Mouse (Mus musculus) forebrain, embryonic 15.5 days (tissue): ENCODE measurements around the gene Tex22. TPM values are rescaled to one million over a fixed set of nuclear protein-coding genes. Genes with fewer than 3 reads are reported as not detected.

Source experiments
- ATAC-seq: fragments of 200-750 bp; cut with Nextera tagmentation; replicated peaks from 2 replicates; pipeline ENCODE4 v1.8.0; 2017; ENCODE audit warnings: mild to moderate bottlenecking, moderate TSS enrichment, moderate library complexity
- H3K27ac ChIP-seq: fragments of 300-500 bp; sonication (generic); replicated peaks from 2 replicates; pipeline ENCODE4 v1.5.1; 2015; ENCODE audit warnings: mild to moderate bottlenecking, inconsistent platforms
- H3K27me3 ChIP-seq: fragments of 300-500 bp; sonication (generic); 2 replicates; pipeline ENCODE4 v1.6.1; 2015; ENCODE audit warnings: inconsistent platforms
- H3K36me3 ChIP-seq: fragments of 300-500 bp; sonication (generic); 2 replicates; pipeline ENCODE4 v1.6.1; 2015; ENCODE audit warnings: mild to moderate bottlenecking, inconsistent platforms
- H3K4me1 ChIP-seq: fragments of 300-500 bp; sonication (generic); 2 replicates; pipeline ENCODE4 v1.6.1; 2015; ENCODE audit warnings: inconsistent platforms
- H3K4me2 ChIP-seq: fragments of 300-500 bp; sonication (generic); replicated peaks from 2 replicates; pipeline ENCODE4 v1.6.1; 2015; ENCODE audit warnings: mild to moderate bottlenecking, inconsistent platforms
- H3K4me3 ChIP-seq: fragments of 300-500 bp; sonication (generic); 2 replicates; pipeline ENCODE4 v1.5.1; 2015; ENCODE audit warnings: mild to moderate bottlenecking, inconsistent platforms
- H3K9ac ChIP-seq: fragments of 300-500 bp; sonication (generic); replicated peaks from 2 replicates; pipeline ENCODE4 v1.6.1; 2015; ENCODE audit warnings: mild to moderate bottlenecking, inconsistent platforms
- H3K9me3 ChIP-seq: fragments of 300-500 bp; sonication (generic); 2 replicates; pipeline ENCODE4 v1.6.1; 2016; ENCODE audit warnings: inconsistent platforms
- WGBS: fragments of 180-500 bp; shearing (Covaris S2); methylation state at CpG from one replicate; pipeline ENCODE4 v1.1.7; 2015; ENCODE audit warnings: mixed read lengths; 5-methylcytosine and 5-hydroxymethylcytosine counted together
- polyA plus RNA-seq: library from polyadenylated mRNA; unstranded; fragments of >200 nt; fragmentation: Nextera tagmentation; extraction: Ambion mirVana; gene quantifications from 2 replicates; pipeline ENCODE4 v1.2.1, GENCODE M21; 2015

The Tex22 gene
- polyA plus RNA-seq, 1 experiment from 2014 or later, result 0.18 TPM

- peak overlapping the region; percentile 98 for H3K4me3 ChIP-seq
- peaks cover 37% of the 10 kb centered on the region for H3K4me1 ChIP-seq
- 83% methylated on average over 5 of the region's 5 CpGs for WGBS
- H3K9ac ChIP-seq, result peak overlapping the region; percentile 100; the same call in 1 of the 2 replicates
- peak overlapping the region; percentile 97 for H3K4me2 ChIP-seq
- no peaks in the 10 kb centered on the region for H3K9me3 ChIP-seq
- H3K27ac ChIP-seq, result no peak overlapping the region
- ATAC-seq, result no peak
- H3K27me3 ChIP-seq, result no peaks in the 10 kb centered on the region
- no peaks in the 10 kb centered on the region for H3K36me3 ChIP-seq
These were observed 22.7 kb downstream of the Tex22 start for GRCm38 (mm10) chr12:113097040-113097439.

GRCm38 (mm10) chr12:113097749-113098281, 23.5 kb downstream of the Tex22 start, which contains the start of gene Mta1:
Gene Mta1, plus strand, starts transcription at chr12:113098278.
- Histone ChIP-seq H3K4me2 (peak within 1 kb of the TSS; percentile 97), H3K27me3 (no peaks in the 10 kb centered on the region), H3K9me3 (no peaks in the 10 kb centered on the region), H3K9ac (peak within 1 kb of the TSS; percentile 100), H3K36me3 (no peaks in the 10 kb centered on the region), H3K4me3 (peak within 1 kb of the TSS; percentile 98), H3K4me1 (peaks cover 41% of the 10 kb centered on the region), H3K27ac (peak within 1 kb of the TSS; percentile 79)
- ATAC-seq, result peak; percentile 72
- 2% methylated on average over 47 of the region's 53 CpGs for WGBS

- Histone ChIP-seq H3K4me3 (peak overlapping the region; percentile 98), H3K9me3 (no peaks in the 10 kb centered on the region), H3K4me1 (peaks cover 41% of the 10 kb centered on the region), H3K4me2 (peak overlapping the region; percentile 92), H3K27me3 (no peaks in the 10 kb centered on the region), H3K36me3 (no peaks in the 10 kb centered on the region), H3K27ac (peak overlapping the region; percentile 77), H3K9ac (peak overlapping the region; percentile 100)
- WGBS, result 2% methylated on average over 58 of the region's 60 CpGs
- ATAC-seq, result peak; percentile 11; the same call in 1 of the 2 replicates
These were observed 24.3 kb downstream of the Tex22 start for GRCm38 (mm10) chr12:113098530-113099151.

GRCm38 (mm10) chr12:113099470-113100237, 25.4 kb downstream of the Tex22 start:
- Histone ChIP-seq H3K9me3 (no peaks in the 10 kb centered on the region), H3K4me1 (peaks cover 41% of the 10 kb centered on the region), H3K27ac (no peak overlapping the region; the same call in 1 of the 2 replicates), H3K4me3 (peak overlapping the region; percentile 98), H3K9ac (peak overlapping the region; percentile 100), H3K4me2 (peak overlapping the region; percentile 92), H3K27me3 (no peaks in the 10 kb centered on the region), H3K36me3 (no peaks in the 10 kb centered on the region)
- no peak for ATAC-seq
- 30% methylated on average over 6 of the region's 6 CpGs for WGBS

GRCm38 (mm10) chr12:113100448-113101076, 26.3 kb downstream of the Tex22 start:
- H3K9ac ChIP-seq, result no peak overlapping the region
- H3K4me3 ChIP-seq, result no peak overlapping the region
- no peak for ATAC-seq
- H3K36me3 ChIP-seq, result no peaks in the 10 kb centered on the region
- H3K9me3 ChIP-seq, result no peaks in the 10 kb centered on the region
- 71% methylated on average over 5 of the region's 5 CpGs for WGBS
- no peak overlapping the region; the same call in 1 of the 2 replicates for H3K27ac ChIP-seq
- no peak overlapping the region for H3K4me2 ChIP-seq
- H3K27me3 ChIP-seq, result no peaks in the 10 kb centered on the region
- peaks cover 41% of the 10 kb centered on the region for H3K4me1 ChIP-seq

GRCm38 (mm10) chr12:113101251-113101960, 27.1 kb downstream of the Tex22 start:
- 77% methylated on average over 9 of the region's 9 CpGs for WGBS
- Histone ChIP-seq H3K36me3 (no peaks in the 10 kb centered on the region), H3K4me2 (no peak overlapping the region), H3K9ac (no peak overlapping the region), H3K4me3 (no peak overlapping the region), H3K4me1 (peaks cover 41% of the 10 kb centered on the region), H3K9me3 (no peaks in the 10 kb centered on the region), H3K27ac (no peak overlapping the region), H3K27me3 (no peaks in the 10 kb centered on the region)
- ATAC-seq, result no peak

GRCm38 (mm10) chr12:113102461-113102860, 28.2 kb downstream of the Tex22 start:
- H3K36me3 ChIP-seq, result no peaks in the 10 kb centered on the region
- no peaks in the 10 kb centered on the region for H3K9me3 ChIP-seq
- peaks cover 35% of the 10 kb centered on the region for H3K4me1 ChIP-seq
- 0 out of 2 replicates have a peak, but pooled peaks have one; percentile 27 for ATAC-seq
- no peaks in the 10 kb centered on the region for H3K27me3 ChIP-seq
- H3K27ac ChIP-seq, result no peak overlapping the region
- 60% methylated on average over 6 of the region's 6 CpGs for WGBS
- no peak overlapping the region for H3K4me2 ChIP-seq
- no peak overlapping the region for H3K9ac ChIP-seq
- no peak overlapping the region for H3K4me3 ChIP-seq

- no peak overlapping the region for H3K4me3 ChIP-seq
- H3K4me1 ChIP-seq, result peaks cover 28% of the 10 kb centered on the region
- H3K9me3 ChIP-seq, result no peaks in the 10 kb centered on the region
- no peak overlapping the region for H3K27ac ChIP-seq
- no peak overlapping the region for H3K9ac ChIP-seq
- no peak for ATAC-seq
- H3K27me3 ChIP-seq, result no peaks in the 10 kb centered on the region
- 88% methylated on average over 8 of the region's 8 CpGs for WGBS
- no peak overlapping the region for H3K4me2 ChIP-seq
- H3K36me3 ChIP-seq, result no peaks in the 10 kb centered on the region
These were observed 29.6 kb downstream of the Tex22 start for GRCm38 (mm10) chr12:113103846-113104451.

- Histone ChIP-seq H3K9me3 (no peaks in the 10 kb centered on the region), H3K36me3 (no peaks in the 10 kb centered on the region), H3K4me2 (no peak overlapping the region), H3K27me3 (no peaks in the 10 kb centered on the region), H3K4me1 (peaks cover 5% of the 10 kb centered on the region; the same call in 1 of the 2 replicates), H3K9ac (no peak overlapping the region), H3K4me3 (no peak overlapping the region), H3K27ac (no peak overlapping the region)
- ATAC-seq, result no peak
- WGBS, result 93% methylated on average over 6 of the region's 6 CpGs
These were observed 32.1 kb downstream of the Tex22 start for GRCm38 (mm10) chr12:113106386-113106785.

- peaks cover 6% of the 10 kb centered on the region; the same call in 1 of the 2 replicates for H3K36me3 ChIP-seq
- no peak overlapping the region for H3K4me2 ChIP-seq
- H3K9me3 ChIP-seq, result no peaks in the 10 kb centered on the region
- ATAC-seq, result no peak
- no peaks in the 10 kb centered on the region for H3K4me1 ChIP-seq
- no peak overlapping the region for H3K9ac ChIP-seq
- no peaks in the 10 kb centered on the region for H3K27me3 ChIP-seq
- H3K4me3 ChIP-seq, result no peak overlapping the region
- no peak overlapping the region for H3K27ac ChIP-seq
- 86% methylated on average over 4 of the region's 4 CpGs for WGBS
These were observed 33.3 kb downstream of the Tex22 start for GRCm38 (mm10) chr12:113107431-113108124.
